Mouse (Mus musculus): Measurements from ENCODE around the gene Eno3. TPM values are rescaled to one million over a fixed set of nuclear protein-coding genes. Genes with fewer than 3 reads are reported as not detected.

Gene Eno3
- polyA plus RNA-seq, 1 experiment from 2014 or later = 9.6 TPM

GRCm38 (mm10) chr11:70649185-70649734, 7.7 kb upstream of the Eno3 start:
- no peak overlapping the region for H3K9ac ChIP-seq (ENCODE audit: low read length)
- H3K9me3 ChIP-seq (ENCODE audit: control insufficient read depth, low read length) = no peaks in the 10 kb centered on the region
- no peak overlapping the region for H3K4me2 ChIP-seq (replicated peaks; ENCODE audit: low read depth)
- peak overlapping the region; percentile 79; the same call in 1 of the 2 replicates for H3K27ac ChIP-seq (replicated peaks)
- peaks cover 3% of the 10 kb centered on the region for H3K4me1 ChIP-seq (replicated peaks; ENCODE audit: control insufficient read depth, insufficient read depth)
- peaks cover 22% of the 10 kb centered on the region for H3K36me3 ChIP-seq (ENCODE audit: control insufficient read depth, insufficient read depth, low read length)
- WGBS = 75% methylated on average over 8 of the region's 8 CpGs
- TF ChIP-seq CTCF (IDR thresholded peaks at IDR 0.05; ENCODE audit: low read depth) (no peak), EP300 (optimal IDR thresholded peaks at IDR 0.05) (no peak)
- no peak overlapping the region for H3K4me3 ChIP-seq (ENCODE audit: low read depth, low read length)
- DNase-seq (ENCODE audit: low spot score) = no peak
- no peak for ATAC-seq (ENCODE audit: low FRiP score, low TSS enrichment)
- no peaks in the 10 kb centered on the region for H3K27me3 ChIP-seq (ENCODE audit: control insufficient read depth, insufficient read depth, low read length)

GRCm38 (mm10) chr11:70650322-70651175, 6.5 kb upstream of the Eno3 start:
- peak overlapping the region; percentile 79 for H3K27ac ChIP-seq (replicated peaks)
- peak overlapping the region; percentile 13; the same call in 1 of the 2 replicates for H3K4me3 ChIP-seq (ENCODE audit: low read depth, low read length)
- DNase-seq (ENCODE audit: low spot score) (no peak), ATAC-seq (ENCODE audit: low FRiP score, low TSS enrichment) (no peak)
- peak overlapping the region; percentile 27 for H3K4me2 ChIP-seq (replicated peaks; ENCODE audit: low read depth)
- H3K4me1 ChIP-seq (replicated peaks; ENCODE audit: control insufficient read depth, insufficient read depth) = peaks cover 3% of the 10 kb centered on the region
- no peaks in the 10 kb centered on the region for H3K27me3 ChIP-seq (ENCODE audit: control insufficient read depth, insufficient read depth, low read length)
- peaks cover 14% of the 10 kb centered on the region for H3K36me3 ChIP-seq (ENCODE audit: control insufficient read depth, insufficient read depth, low read length)
- TF ChIP-seq EP300 (optimal IDR thresholded peaks at IDR 0.05) = no peak
- no peak for TF ChIP-seq CTCF (IDR thresholded peaks at IDR 0.05; ENCODE audit: low read depth)
- no peak overlapping the region; the same call in 1 of the 2 replicates for H3K9ac ChIP-seq (ENCODE audit: low read length)
- 50% methylated on average over 12 of the region's 12 CpGs for WGBS
- no peaks in the 10 kb centered on the region for H3K9me3 ChIP-seq (ENCODE audit: control insufficient read depth, low read length)

- no peak overlapping the region; the same call in 1 of the 2 replicates for H3K9ac ChIP-seq (ENCODE audit: low read length)
- WGBS = 22% methylated on average over 2 of the region's 2 CpGs
- H3K36me3 ChIP-seq (ENCODE audit: control insufficient read depth, insufficient read depth, low read length) = peaks cover 14% of the 10 kb centered on the region
- no peak for TF ChIP-seq CTCF (IDR thresholded peaks at IDR 0.05; ENCODE audit: low read depth)
- TF ChIP-seq EP300 (optimal IDR thresholded peaks at IDR 0.05) = no peak
- no peaks in the 10 kb centered on the region; the same call in none of the 2 replicates for H3K4me1 ChIP-seq (replicated peaks; ENCODE audit: control insufficient read depth, insufficient read depth)
- H3K9me3 ChIP-seq (ENCODE audit: control insufficient read depth, low read length) = no peaks in the 10 kb centered on the region
- H3K27ac ChIP-seq (replicated peaks) = peak overlapping the region; percentile 67
- H3K4me2 ChIP-seq (replicated peaks; ENCODE audit: low read depth) = peak overlapping the region; percentile 90
- DNase-seq (ENCODE audit: low spot score) (peak; percentile 62), ATAC-seq (ENCODE audit: low FRiP score, low TSS enrichment) (no peak)
- no peaks in the 10 kb centered on the region for H3K27me3 ChIP-seq (ENCODE audit: control insufficient read depth, insufficient read depth, low read length)
- H3K4me3 ChIP-seq (ENCODE audit: low read depth, low read length) = peak overlapping the region; percentile 13; the same call in 1 of the 2 replicates
Measured at GRCm38 (mm10) chr11:70651391-70651790, 5.6 kb upstream of the Eno3 start.

- Histone ChIP-seq H3K27ac (replicated peaks) (peak overlapping the region; percentile 67), H3K4me3 (ENCODE audit: low read depth, low read length) (peak overlapping the region; percentile 100), H3K27me3 (ENCODE audit: control insufficient read depth, insufficient read depth, low read length) (no peaks in the 10 kb centered on the region), H3K4me1 (replicated peaks; ENCODE audit: control insufficient read depth, insufficient read depth) (peaks cover 5% of the 10 kb centered on the region), H3K4me2 (replicated peaks; ENCODE audit: low read depth) (peak overlapping the region; percentile 90), H3K9ac (ENCODE audit: low read length) (peak overlapping the region; percentile 99; the same call in 1 of the 2 replicates), H3K9me3 (ENCODE audit: control insufficient read depth, low read length) (no peaks in the 10 kb centered on the region), H3K36me3 (ENCODE audit: control insufficient read depth, insufficient read depth, low read length) (peaks cover 14% of the 10 kb centered on the region)
- ATAC-seq (ENCODE audit: low FRiP score, low TSS enrichment) (no peak), DNase-seq (ENCODE audit: low spot score) (no peak)
- no peak for TF ChIP-seq CTCF (IDR thresholded peaks at IDR 0.05; ENCODE audit: low read depth)
- no peak for TF ChIP-seq EP300 (optimal IDR thresholded peaks at IDR 0.05)
- 37% methylated on average over 12 of the region's 12 CpGs for WGBS
Measured at GRCm38 (mm10) chr11:70652029-70652883, 4.7 kb upstream of the Eno3 start.

GRCm38 (mm10) chr11:70652884-70653344, 4.1 kb upstream of the Eno3 start:
- peak overlapping the region; percentile 99 for H3K9ac ChIP-seq (ENCODE audit: low read length)
- DNase-seq (ENCODE audit: low spot score) (no peak), ATAC-seq (ENCODE audit: low FRiP score, low TSS enrichment) (no peak)
- H3K27ac ChIP-seq (replicated peaks) = peak overlapping the region; percentile 100
- peak overlapping the region; percentile 90 for H3K4me2 ChIP-seq (replicated peaks; ENCODE audit: low read depth)
- TF ChIP-seq EP300 (optimal IDR thresholded peaks at IDR 0.05) = no peak
- no peak for TF ChIP-seq CTCF (IDR thresholded peaks at IDR 0.05; ENCODE audit: low read depth)
- H3K4me1 ChIP-seq (replicated peaks; ENCODE audit: control insufficient read depth, insufficient read depth) = peaks cover 5% of the 10 kb centered on the region
- no peaks in the 10 kb centered on the region for H3K9me3 ChIP-seq (ENCODE audit: control insufficient read depth, low read length)
- H3K4me3 ChIP-seq (ENCODE audit: low read depth, low read length) = peak overlapping the region; percentile 100
- H3K27me3 ChIP-seq (ENCODE audit: control insufficient read depth, insufficient read depth, low read length) = no peaks in the 10 kb centered on the region
- peaks cover 14% of the 10 kb centered on the region for H3K36me3 ChIP-seq (ENCODE audit: control insufficient read depth, insufficient read depth, low read length)
- WGBS = 23% methylated on average over 6 of the region's 6 CpGs
